Mouse (Mus musculus): Measurements from ENCODE around the gene Hectd3.

DNA sequence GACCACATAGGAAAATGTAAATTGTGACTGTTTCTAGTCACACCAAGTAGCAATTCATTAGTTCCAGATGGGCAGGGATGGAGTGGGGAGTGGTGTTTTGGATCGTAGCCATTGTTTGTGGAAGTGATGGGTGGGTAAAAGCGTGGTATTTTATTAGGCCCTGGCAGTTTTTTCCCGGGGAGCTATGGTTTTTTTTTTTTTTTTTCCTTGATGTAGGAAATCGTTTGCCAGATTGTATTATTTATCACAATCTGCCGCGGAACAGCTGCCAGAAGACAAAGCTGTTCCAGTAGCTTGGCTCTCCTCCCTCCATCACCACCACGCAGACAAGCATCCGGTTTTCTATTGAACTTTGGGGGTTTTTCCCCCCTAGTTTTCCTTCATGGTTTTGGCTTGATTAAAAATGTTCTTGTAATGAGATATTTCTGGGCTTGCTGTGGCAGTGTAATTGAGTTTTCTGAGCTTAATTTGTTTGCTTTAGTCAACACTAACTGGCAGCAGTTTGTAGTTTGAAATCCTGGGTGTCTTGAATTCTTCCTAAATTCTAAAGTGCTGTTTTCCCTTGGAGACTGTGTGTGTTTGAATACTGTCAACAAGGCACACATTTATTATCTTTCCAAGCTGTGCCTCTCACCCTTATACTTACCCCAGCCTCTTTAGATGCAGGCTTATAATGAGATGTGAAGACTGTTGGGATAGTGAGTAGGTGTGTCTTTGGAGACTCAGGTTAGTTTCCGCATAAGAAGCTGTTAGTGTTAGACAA lies 45.0 kb downstream of the Hectd3 start:
- no peak for TF ChIP-seq GATA1 (IDR thresholded peaks at IDR 0.05; ENCODE audit: low read length)
- no peak for TF ChIP-seq TAL1 (IDR thresholded peaks at IDR 0.05; ENCODE audit: low read length)
